Mouse (Mus musculus) forebrain, embryonic 16.5 days (tissue): ENCODE data around the gene Ccnb2. TPM values are rescaled to one million over a fixed set of nuclear protein-coding genes. Genes with fewer than 3 reads are reported as not detected.

Experiments
- ATAC-seq: fragments of 200-750 bp; cut with Nextera tagmentation; 2 replicates; pipeline ENCODE4 v1.8.0; 2017; ENCODE audit warnings: mild to moderate bottlenecking, moderate library complexity
- H3K27ac ChIP-seq: fragments of 300-500 bp; sonication (generic); 2 replicates; pipeline ENCODE4 v1.5.1; 2014; ENCODE audit warnings: low read length, control low read depth
- H3K27me3 ChIP-seq: fragments of 300-500 bp; sonication (generic); replicated peaks from 2 replicates; pipeline ENCODE4 v1.6.1; 2014; ENCODE audit warnings: low read length; ENCODE audit not compliant: control insufficient read depth, insufficient read depth
- H3K36me3 ChIP-seq: fragments of 300-500 bp; sonication (generic); 2 replicates; pipeline ENCODE4 v1.6.1; 2014; ENCODE audit not compliant: control insufficient read depth, insufficient read depth
- H3K4me1 ChIP-seq: fragments of 300-500 bp; sonication (generic); replicated peaks from 2 replicates; pipeline ENCODE4 v1.6.1; 2014; ENCODE audit warnings: low read length; ENCODE audit not compliant: control insufficient read depth, insufficient read depth
- H3K4me2 ChIP-seq: fragments of 300-500 bp; sonication (generic); 2 replicates; pipeline ENCODE4 v1.6.1; 2014; ENCODE audit warnings: mild to moderate bottlenecking, low read length, control low read depth
- H3K4me3 ChIP-seq: fragments of 300-500 bp; sonication (generic); replicated peaks from 2 replicates; pipeline ENCODE4 v1.5.1; 2014; ENCODE audit warnings: mild to moderate bottlenecking, low read length, control low read depth
- H3K9ac ChIP-seq: fragments of 300-500 bp; sonication (generic); replicated peaks from 2 replicates; pipeline ENCODE4 v1.6.1; 2014; ENCODE audit warnings: low read depth, low read length, control low read depth
- H3K9me3 ChIP-seq: fragments of 300-500 bp; sonication (generic); 2 replicates; pipeline ENCODE4 v1.6.1; 2016; ENCODE audit warnings: low read length; ENCODE audit not compliant: control insufficient read depth
- WGBS: fragments of 180-500 bp; shearing (Covaris S2); extraction: QIAGEN DNeasy Blood & Tissue Kit; methylation state at CpG from one replicate; pipeline ENCODE4 v1.1.7; 2014; 5-methylcytosine and 5-hydroxymethylcytosine counted together
- microRNA-seq: library from miRNA; unstranded; fragments of <30 nt; microRNA quantifications from one replicate; pipeline ENCODE4, GENCODE M21; 2017
- polyA plus RNA-seq: library from polyadenylated mRNA; unstranded; fragments of >200 nt; fragmentation: Nextera tagmentation; extraction: Ambion mirVana; gene quantifications from 2 replicates; pipeline ENCODE4 v1.2.1, GENCODE M21; 2015

Ccnb2 gene
- polyA plus RNA-seq, 1 experiment from 2014 or later = 54.9 TPM

DNA sequence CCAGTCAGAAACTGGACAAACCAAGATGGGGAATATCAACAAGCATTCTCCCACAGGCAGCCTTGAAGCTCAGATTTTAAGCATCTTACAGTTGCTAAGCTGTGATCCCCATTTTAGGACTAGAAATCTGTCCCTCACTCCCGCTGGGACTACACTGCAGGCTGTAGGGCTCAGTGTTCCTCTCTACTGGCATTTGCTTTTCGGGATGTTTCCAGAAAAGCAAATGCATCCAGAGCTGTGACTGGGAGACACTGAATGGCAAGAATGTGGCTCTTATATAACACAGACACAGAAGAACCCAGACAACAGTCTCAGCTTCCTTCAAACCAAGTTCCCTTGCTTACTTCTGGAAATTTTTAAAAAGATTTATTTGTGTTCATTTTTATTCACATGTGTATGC is 55.4 kb downstream of the Ccnb2 start:
- Histone ChIP-seq H3K27me3 (no peaks in the 10 kb centered on the region), H3K9me3 (no peaks in the 10 kb centered on the region), H3K4me3 (no peak overlapping the region), H3K36me3 (no peaks in the 10 kb centered on the region), H3K27ac (no peak overlapping the region), H3K9ac (no peak overlapping the region), H3K4me1 (no peaks in the 10 kb centered on the region), H3K4me2 (no peak overlapping the region)
- 89% methylated on average over 2 of the region's 2 CpGs for WGBS
- ATAC-seq = no peak

DNA sequence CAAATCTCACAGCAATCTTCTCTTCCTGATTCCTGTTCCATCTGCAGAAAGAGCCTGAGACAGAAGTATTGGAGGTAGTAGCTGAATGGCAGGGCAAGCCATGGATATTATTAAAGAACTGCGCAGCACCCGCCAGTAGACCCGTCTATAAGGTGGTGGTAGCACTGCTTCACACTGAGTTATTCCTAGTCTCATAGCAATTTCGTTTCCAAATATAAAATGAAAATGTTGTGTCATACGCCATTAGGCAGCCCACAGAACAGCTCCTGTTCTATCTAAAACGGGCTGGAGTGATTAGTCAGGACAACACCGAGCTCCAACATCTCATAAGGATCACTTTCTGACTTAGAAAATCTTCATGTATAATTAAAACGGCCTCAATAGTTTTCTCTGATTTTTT is 56.6 kb downstream of the Ccnb2 start:
- no peak overlapping the region for H3K4me2 ChIP-seq
- no peak for ATAC-seq
- no peak overlapping the region for H3K4me3 ChIP-seq
- no peaks in the 10 kb centered on the region for H3K36me3 ChIP-seq
- H3K4me1 ChIP-seq = no peaks in the 10 kb centered on the region
- no peaks in the 10 kb centered on the region for H3K9me3 ChIP-seq
- 90% methylated on average over 8 of the region's 8 CpGs for WGBS
- H3K9ac ChIP-seq = no peak overlapping the region
- no peaks in the 10 kb centered on the region for H3K27me3 ChIP-seq
- H3K27ac ChIP-seq = no peak overlapping the region

DNA sequence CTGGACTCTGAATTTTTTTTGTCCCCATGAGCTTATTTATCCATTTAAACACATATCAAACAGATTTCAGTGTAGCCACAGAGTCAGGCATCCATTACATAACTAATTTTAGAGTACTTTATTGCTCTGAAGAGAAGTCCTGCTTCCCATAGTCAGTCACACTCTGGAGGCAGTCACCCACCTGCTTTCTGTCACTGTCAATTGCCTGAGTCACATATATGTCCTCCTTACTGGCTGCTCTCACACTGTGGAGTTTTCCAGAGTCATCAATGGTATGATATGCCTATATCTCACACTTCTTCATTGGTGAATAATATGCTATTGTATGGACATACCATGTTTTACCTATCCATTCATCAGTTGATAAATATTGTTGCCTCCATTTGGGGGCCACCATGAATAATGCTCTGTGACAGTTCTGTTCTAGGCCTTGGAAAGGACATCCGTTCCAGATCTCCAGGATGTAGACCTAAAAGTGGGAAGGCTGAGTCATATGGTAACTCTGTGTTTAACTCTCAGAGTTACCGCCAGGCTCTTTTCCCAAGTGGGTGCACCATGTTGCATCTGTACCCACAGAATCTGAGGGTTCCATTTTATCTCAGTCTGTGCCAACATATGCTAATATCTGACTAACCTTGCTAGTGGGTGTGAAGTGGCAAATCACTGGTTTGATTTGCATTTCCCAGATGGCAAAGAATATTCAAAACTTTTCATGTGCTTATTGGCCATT is 61.8 kb downstream of the Ccnb2 start:
- no peak overlapping the region for H3K4me3 ChIP-seq
- no peaks in the 10 kb centered on the region for H3K4me1 ChIP-seq
- no peak for ATAC-seq
- no peak overlapping the region for H3K9ac ChIP-seq
- no peak overlapping the region for H3K4me2 ChIP-seq
- H3K27ac ChIP-seq = no peak overlapping the region
- 92% methylated on average over 2 of the region's 2 CpGs for WGBS
- no peaks in the 10 kb centered on the region; the same call in 1 of the 2 replicates for H3K9me3 ChIP-seq
- no peaks in the 10 kb centered on the region for H3K27me3 ChIP-seq
- no peaks in the 10 kb centered on the region for H3K36me3 ChIP-seq

Small RNA genes within 50 kb of the gene (microRNA-seq; reads per million reads assigned to microRNA genes)
- gene Mir5626 = 5.4 reads per million, percentile 22 among the genes with 10 or more reads in this experiment

Other genes starting within 250 kb of the Ccnb2 start
- 5.8 and 7.2 TPM in 2 replicates for gene Myo1e, start 214.2 kb downstream of the Ccnb2 start, polyA plus RNA-seq
- 37.3 and 39.4 TPM in 2 replicates for gene Rnf111, start 82.2 kb upstream of the Ccnb2 start, polyA plus RNA-seq
- 68.5 and 73.6 TPM in 2 replicates for gene Sltm, start 121.2 kb upstream of the Ccnb2 start, polyA plus RNA-seq
- gene Gm10642, start 234.7 kb upstream of the Ccnb2 start, polyA plus RNA-seq = 0.17 and 0.37 TPM in 2 replicates
- gene Mindy2, start 235.6 kb upstream of the Ccnb2 start, polyA plus RNA-seq = 13.6 and 14.7 TPM in 2 replicates